Mouse (Mus musculus): ENCODE measurements around the gene Gnptg.

GRCm38 (mm10) chr17:25219492-25220295, 20.2 kb downstream of the Gnptg start:
- TF ChIP-seq CTCF (conservative IDR thresholded peaks at IDR 0.05; ENCODE audit: low read length) (no peak), POU5F1 (IDR thresholded peaks at IDR 0.05; ENCODE audit: borderline replicate concordance, low read length) (no peak), NANOG (IDR thresholded peaks at IDR 0.05; ENCODE audit: borderline replicate concordance, low read length) (no peak)
